Mouse (Mus musculus) cerebellum, postnatal 36 days (tissue): ENCODE data around the gene Xpr1.

ENCODE experiments used
- DNase-seq, 2 experiments: peaks; one replicate each; pipeline ENCODE4 v3.0.0; 2021 to 2022; ENCODE audit warnings: mixed read lengths in 2 of 2

Gene Xpr1

DNA sequence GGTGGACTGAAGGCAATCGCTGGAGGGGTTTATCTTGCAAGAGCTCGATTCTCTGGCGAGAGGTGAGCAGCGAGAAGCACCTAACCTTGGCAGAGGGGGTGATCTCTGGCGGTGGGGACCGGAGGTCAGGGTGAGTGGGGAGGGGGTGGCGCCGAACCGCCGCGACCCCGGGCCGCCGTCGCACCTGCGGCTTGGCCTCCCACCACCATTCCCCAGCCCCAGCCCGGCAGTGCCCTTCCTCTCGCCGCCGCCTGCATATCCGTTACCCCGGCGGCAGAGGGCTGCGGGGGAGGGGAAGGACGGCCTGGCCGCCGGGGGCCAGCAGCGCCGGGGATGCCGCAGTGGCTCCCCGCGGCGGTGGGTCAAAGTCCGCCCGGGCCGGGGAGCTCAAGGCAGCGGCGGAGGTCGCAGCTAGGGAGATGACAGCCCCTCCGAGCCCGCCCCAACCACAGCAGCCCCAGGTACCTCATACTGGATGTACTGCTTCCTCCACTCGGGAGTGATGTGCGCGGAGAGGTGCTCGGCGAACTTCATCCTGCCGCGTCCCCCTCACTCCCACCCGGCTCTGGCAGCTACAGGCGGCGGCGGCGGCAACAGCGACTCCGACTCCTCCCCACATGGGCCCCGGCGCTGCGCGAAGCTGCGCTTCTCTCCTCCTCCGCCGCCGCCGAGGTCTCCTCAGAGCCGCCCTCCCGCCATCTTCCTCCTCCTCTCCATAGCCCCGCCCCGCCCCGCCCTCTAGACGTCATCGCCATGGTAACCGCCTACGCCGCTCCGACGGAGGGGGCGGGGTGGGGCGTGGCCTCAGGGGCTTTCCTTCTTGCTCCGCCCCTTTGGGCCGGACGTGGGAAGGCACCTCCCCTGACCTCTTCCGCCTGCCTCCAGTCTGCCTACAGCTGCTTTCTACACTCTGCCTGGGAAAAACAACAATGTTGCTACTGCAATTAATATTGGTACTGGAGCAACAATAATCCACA, at the start of gene Xpr1:
Gene Xpr1, minus strand, starts transcription at position 715 of the 977 bp plus-strand sequence.
- peak; percentile 91 to 97 for DNase-seq

DNA sequence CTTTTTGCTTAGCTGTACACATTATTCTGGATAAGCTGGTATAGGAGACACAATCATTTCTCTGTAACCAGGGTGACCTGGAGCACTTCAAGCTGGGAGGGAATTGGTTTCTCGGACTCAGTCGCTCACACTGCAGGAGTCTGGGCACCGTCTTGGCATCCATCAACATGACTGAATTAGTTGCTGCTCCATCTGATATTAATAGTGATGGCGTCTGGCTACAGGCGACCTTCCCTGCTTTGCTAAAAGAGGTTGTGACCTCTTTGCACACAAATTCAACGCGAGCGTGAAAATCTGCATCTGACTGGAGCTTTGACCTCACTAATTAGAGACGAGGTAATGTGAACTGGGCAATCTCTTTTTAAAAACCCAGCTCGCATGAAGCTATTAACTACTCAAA, 46.2 kb upstream of the Xpr1 start:
- DNase-seq, result no peak

- no peak for DNase-seq
Measured at GRCm38 (mm10) chr1:155462582-155462981, 45.4 kb upstream of the Xpr1 start.

- no peak for DNase-seq
Measured at GRCm38 (mm10) chr1:155457532-155457931, 40.3 kb upstream of the Xpr1 start.

GRCm38 (mm10) chr1:155453180-155453579, 36.0 kb upstream of the Xpr1 start:
- peak; percentile 49 to 53 for DNase-seq

DNA sequence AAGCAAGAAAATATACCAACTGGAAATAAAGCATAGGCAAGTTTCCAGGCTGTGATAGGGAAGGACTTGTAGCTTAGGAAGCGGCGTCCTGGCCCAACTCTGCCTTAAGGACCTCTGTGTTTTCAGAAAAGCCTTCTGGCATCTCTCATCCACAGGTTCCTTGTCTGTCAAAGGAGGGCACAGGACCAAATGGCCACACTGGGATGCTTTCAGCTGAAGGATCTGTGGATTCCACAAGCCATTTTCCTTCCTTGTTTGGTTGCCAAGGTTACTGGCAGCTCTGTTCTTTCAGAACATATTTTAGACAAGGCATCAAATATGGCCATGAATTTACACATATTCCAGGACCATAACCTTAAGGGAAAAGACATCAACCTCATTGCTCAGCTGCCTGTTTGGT, 31.7 kb upstream of the Xpr1 start:
- no peak for DNase-seq

DNA sequence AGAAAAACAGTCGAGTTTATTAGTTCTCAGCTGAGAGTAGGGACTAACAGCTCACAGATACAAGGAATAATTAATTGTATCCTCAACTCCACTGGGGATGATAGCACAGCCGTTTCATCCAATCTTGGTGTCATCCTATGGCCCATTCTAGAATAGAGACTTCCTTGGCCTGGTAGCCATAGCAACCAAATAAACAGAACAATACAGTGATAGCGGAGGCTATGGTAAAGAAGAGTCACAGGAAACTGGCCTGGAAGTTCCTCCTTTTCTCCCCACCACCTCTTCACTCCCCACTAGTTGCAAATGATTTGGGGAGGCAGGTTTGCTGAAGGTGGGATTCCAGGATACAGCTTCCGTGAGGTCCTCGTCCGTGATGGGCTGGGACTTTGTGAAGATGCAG, 30.1 kb upstream of the Xpr1 start:
- no peak for DNase-seq

DNA sequence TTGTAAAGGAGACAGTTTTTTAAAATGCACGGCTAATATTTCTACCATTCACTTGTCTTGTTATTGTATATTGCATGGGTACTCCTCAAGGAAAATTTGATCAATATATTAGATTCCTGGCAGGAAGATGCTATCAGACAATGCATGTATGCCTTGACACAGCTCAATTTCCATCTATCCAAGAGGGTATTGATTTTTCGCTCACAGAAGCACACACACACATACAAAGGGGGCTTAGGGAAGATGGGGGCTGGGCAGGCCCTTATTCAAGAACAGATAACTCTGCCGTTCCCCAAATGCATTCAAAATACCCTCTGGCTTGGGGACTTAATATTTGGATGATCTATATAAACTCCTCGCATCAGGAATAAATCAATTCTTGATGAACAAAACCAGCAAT, 25.9 kb upstream of the Xpr1 start:
- no peak for DNase-seq

DNA sequence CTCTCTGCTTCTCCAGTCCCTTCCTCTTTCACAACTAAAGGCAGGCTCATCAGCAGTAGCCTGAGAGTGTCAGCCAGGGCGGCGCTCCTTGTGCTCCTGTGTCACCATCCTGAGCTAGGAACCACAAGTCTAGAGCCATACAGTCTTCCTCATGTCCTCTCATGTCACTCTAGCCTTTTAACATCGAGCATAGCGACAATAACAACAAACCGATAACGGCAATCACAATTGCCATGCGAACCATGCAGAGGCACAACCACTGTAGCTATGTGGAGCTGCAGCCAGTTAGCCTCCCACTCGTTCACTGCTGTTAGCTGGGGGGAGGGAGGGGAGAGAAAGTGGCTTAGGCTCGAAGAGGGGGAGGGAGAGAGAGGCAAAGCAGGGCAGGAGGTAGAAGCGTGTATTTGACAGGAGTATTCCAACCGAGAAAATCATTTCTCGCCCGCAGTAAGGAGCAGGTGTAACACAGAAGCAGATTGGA, 25.3 kb upstream of the Xpr1 start:
- no peak for DNase-seq

DNA sequence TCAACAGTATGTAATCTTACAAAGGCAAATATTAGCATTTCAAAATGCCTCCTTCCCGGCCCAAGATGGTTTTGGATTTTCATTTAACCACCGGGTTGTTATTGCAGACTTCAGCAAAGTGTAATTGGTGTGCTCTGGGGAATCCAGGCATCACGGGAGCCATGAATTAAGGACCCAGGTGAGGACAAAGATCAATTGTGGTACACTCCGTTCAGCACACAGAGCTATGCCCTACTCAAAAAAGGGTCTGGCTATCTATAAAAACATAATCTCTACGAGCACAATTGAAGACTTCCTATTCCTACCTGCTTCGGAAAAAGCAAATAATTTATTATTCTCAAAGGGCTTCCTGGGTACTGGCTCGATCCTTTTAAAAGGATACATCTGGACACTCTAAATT, 22.3 kb upstream of the Xpr1 start:
- no peak for DNase-seq

GRCm38 (mm10) chr1:155438525-155438924, 21.3 kb upstream of the Xpr1 start:
- no peak for DNase-seq

- no peak for DNase-seq
Measured at GRCm38 (mm10) chr1:155429304-155429703, 12.1 kb upstream of the Xpr1 start.

DNA sequence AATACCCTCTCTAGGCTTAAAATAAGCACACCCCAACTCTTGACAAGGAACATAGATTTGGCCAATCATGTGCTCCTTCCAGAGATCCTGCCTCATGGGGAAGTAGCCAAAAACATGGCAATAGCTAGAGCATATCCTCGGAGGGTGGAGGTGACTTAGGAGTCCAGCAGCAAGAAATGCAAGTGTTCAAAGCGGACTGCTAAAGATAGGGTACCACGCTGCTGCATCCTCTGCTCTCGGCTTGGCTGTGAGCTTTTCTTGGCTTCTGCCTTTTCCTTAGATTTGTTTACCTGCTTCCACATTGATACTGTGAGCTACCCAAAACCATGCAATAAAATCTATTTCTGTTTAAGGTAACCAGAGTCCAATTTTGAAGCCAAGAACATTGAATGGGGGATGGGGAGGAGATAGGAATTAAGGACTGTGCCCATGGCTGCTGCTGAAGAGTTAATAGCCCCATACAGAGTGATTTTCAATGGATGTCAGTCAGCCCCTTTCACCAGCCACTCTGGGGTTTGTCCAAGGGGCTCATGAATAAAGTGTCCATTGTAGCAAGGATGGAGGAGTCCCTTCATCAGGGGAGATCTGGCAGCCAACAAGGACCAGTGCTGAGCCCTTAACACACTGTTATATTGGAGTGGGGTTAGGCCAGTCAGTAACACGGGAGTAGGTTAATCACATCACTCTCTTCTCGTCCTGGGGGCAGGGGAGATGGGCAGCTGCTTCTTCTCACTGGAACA, 10.1 kb upstream of the Xpr1 start:
- DNase-seq, result no peak

DNA sequence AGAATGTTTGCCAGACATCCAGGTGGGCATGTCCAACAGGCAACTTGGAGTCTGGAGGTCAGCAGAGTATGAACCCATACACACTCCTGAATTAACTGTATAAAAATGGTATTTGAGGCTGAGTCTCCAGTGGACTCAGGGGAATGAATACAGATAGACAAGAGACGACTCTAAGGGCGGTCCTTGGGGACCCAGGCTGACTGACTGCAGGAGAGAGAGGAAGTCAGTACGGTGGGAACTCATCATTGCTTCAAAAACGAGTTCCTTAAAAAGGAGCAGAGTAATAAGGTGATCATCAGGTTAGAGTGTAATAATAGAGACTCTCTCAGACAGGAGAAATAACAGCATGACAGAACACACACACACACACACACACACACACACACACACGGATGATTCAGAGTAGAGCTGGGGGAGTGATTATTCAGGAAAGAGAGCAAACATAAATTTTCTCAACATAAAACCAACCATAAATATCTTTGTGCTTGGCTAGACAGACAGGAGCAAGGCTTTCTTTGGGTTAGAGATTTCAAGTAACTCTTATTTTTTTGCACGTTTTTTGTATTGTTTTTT, 8.6 kb upstream of the Xpr1 start:
- no peak for DNase-seq

DNA sequence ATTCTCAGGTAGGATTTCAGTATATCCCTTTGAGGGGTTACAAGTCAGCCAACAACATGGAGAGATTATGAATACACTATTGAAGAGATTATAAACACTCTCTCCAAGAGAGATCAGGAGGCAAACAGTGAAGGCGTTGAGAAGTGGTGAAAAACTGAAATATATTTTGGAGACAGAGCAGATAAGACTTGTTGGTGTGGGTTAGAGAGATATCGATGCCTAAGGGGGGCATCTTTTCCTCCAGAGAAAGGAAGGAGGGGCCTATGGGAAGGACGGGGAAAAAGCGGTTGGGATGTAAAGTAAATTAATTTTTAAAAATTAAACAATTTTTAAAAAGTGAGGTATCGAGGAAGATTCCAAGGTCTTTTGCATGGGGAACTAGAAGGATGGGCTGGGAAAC, 8.1 kb upstream of the Xpr1 start:
- DNase-seq, result no peak

DNA sequence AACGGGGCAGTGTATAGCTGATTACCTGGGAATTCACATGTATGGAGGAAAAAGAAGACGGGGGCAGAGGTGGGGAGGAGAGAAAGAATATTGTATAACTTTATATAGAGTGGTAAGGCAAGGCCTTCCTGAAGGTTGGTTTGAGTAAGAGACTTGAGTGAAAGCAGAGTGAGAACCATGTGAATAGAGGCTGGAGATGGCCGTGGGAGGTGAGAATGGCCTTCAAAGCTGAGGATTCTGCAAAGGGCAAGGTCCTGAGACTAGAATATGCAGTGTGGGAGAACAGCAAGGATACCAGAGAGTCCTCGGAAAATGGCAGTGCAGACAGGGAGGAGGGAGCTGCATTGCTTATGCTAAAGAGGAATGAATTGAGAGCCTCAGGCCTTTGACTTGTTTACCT, 6.6 kb upstream of the Xpr1 start:
- DNase-seq, result no peak

DNA sequence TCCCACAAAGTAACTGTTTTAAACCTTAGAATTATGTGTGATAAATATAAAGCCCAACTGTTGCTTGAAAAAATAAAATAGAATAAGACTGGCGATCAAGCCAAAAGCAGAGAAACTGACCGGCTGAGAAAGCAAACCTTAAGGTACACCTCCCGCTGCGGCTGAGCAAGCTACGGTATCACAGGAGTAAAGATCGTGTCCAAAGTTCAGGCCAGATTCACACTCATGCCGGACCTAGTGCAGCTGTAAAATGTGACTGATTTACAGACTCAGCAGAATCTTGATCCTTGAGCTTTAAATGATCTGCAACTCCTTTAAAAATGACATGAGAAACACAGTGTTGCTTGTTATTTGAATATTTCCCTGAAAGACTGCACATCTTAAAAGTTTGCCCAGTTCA, 4.8 kb upstream of the Xpr1 start:
- no peak for DNase-seq

DNA sequence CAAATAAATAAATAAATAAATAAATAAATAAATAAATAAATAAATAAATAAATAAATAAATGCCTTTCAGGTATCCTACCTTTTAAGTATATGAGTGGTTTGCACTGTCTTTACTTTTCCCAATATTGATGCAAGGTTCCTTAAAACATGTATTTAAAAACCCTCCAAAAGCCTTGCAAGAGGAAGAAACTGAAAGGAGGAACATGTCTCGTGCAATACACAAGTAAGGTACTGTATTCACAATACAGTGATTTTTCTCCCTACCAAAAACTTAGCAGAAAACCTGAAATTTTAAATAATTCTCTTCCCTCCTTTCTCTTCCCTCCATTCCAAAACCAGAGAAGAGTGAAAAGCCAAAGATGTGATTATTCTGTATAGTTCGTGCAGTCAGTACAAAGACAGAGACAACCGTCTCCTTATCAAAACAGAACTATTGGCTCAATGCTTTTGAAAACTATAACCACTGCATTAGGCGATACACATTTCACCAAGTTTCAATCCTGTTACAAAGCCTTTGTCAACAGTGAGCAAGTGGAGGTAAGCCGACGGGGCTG, 991 bp downstream of the Xpr1 start:
- DNase-seq, result no peak

DNA sequence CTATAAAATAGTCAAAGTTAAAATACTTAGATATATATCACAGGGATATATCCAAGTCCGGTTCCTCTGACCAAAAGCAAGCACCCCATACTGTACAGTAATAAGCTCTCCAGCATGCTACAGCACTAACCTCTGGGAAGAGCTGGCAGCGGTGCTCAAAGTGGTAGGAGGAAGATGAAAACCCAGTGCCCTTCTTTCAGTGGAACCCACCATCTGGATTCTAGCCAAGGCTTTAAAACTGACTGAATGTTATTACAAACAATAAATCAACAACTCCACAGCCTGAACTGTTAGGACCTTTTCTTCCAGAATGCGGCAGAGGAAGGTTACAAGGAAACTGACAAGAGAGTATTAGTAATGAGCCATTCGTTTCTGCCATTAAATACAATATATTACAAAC, 1.8 kb downstream of the Xpr1 start:
- no peak for DNase-seq

- no peak for DNase-seq
Measured at GRCm38 (mm10) chr1:155412705-155413104, 4.5 kb downstream of the Xpr1 start.

GRCm38 (mm10) chr1:155408577-155408966, 8.6 kb downstream of the Xpr1 start:
- no peak for DNase-seq

- no peak for DNase-seq
Measured at GRCm38 (mm10) chr1:155407697-155408576, 9.3 kb downstream of the Xpr1 start.
